Mouse (Mus musculus) kidney, postnatal 10 days (tissue): ENCODE results near the gene Ubd.
"Not testable (repeated sequence)": the region's sequence is repeated elsewhere in the genome, so short reads cannot be mapped to it uniquely, and the experiment has no call there.

Source experiments
- DNase-seq: peaks from one replicate; pipeline ENCODE4 v3.0.0; 2021; ENCODE audit warnings: mixed read lengths

Gene Ubd

DNA sequence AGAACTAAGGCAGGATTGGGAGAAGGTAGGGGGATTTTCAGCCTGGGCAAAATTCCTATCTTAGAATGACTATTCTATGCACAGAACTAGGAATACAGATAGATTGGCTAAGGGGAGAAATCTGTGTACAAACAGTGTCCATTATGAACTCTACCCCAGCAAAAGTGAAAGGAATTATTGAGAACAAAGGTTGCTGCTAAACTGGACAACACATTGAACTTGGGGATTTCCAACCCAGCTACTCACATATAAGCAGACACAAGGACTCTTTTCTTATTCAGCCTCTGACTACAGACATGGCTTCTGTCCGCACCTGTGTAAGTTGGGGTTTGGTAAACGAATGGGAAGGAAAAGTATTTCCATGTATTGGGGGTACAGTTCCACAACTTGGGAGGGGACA is at the start of gene Ubd:
TSS of gene Ubd (plus strand) at position 237 of the 400 bp plus-strand sequence.
- no peak for DNase-seq

DNA sequence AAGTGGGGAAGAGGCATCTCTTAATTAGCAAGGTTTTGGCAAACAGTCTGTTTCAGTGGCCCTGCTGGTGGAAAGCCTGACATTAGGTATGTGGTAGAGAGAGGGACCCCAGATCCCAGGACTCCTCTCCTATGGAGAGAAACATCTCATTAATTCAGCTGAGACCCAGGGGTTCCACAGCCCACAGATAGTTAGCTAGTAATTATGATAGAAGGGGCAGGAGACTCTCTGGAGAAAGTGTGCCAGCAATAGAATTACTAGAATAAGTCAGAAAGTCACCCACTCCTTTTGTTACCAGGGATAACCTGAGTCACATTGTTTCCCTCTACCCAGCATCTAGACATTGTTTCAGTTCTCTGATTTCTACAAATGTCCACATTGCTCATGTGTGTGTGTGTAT is 32.3 kb upstream of the Ubd start, which contains the start of gene Olfr93:
TSS of gene Olfr93 (minus strand) at position 101 of the 400 bp plus-strand sequence.
- DNase-seq, result no peak

DNA sequence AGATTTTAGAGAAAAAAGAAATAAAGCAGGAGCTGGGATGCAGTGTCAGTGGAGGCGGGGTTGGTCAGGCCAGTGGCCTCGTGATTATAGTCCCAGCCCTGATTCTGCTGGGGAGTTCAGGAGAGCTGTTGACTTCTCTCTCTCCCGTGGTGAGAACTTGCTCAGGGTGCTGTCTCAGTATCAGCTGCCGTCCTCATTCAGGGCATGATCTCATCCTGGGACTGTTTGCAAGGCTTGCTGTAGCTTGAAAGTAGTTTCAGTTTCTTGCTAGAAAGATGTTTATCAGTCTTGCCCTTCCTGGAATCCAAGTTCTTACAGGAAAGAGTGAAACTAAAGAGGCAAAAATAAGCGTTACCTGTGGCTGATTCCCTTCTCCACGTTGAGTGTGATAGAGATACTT is 8.2 kb upstream of the Ubd start:
- DNase-seq, result no peak

DNA sequence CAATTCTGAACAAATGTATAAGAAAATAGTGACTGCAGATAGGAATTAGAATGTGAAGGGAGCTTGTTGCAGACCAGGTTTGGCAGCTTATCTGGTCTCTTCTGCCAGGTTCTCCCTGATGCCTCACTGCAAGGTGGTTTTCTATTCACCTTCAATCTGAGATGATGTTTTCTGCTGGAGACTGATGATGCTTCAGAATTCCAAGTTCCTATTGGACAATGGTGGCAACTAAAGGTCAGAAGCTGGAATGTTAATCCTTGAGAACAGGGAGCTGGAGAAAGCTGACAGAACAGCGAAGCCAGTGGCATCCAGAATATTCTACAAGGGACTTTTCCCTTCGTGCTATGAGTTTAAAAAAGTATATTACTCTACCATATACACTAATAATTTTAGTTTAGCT is 3.0 kb upstream of the Ubd start:
- DNase-seq, result peak; percentile 56

- DNase-seq, result no peak
These were observed 660 bp upstream of the Ubd start for GRCm38 (mm10) chr17:37193032-37193431.

GRCm38 (mm10) chr17:37194782-37195181 is 1.1 kb downstream of the Ubd start:
- no peak for DNase-seq

DNA sequence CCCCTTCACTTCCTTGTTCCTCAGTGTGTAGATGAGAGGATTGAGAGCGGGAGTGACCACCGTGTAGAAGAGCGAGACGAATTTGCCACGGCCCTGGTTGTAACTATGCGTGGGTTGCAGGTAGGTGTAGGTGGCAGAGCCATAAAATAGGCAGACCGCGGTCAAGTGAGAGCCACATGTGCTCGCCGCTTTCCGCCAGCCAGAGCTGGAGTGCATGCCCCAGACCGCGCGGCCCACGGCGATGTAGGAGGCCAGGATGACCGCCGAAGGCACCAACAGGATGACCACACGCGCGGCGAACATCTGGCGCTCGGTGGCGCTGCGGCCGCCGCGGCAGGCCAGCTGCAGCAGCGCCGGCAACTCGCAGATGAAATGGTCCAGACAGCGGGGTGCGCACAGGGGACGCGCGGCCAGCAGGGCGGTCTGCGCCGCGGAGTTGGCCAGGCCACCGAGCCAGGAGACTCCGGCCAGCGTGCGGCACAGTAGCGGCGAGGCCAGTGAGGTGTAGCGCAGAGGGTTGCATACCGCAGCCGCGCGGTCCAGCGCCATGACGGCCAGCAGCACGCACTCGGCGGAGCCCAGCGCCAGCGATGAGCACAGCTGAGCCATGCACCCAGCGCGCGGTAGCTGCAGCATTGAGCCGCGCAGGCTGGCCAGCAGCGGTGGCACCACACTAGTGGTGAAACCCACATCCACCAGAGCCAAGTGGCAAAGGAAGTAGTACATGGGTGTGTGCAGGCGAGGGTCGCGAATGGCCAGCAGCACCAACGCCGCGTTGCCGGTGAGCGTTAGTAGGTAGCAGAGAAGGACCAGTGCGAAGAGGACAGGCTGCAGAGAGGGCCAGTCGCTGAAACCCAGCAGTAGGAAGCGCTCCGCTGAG is 3.4 kb downstream of the Ubd start:
- DNase-seq, result peak; percentile 25

DNA sequence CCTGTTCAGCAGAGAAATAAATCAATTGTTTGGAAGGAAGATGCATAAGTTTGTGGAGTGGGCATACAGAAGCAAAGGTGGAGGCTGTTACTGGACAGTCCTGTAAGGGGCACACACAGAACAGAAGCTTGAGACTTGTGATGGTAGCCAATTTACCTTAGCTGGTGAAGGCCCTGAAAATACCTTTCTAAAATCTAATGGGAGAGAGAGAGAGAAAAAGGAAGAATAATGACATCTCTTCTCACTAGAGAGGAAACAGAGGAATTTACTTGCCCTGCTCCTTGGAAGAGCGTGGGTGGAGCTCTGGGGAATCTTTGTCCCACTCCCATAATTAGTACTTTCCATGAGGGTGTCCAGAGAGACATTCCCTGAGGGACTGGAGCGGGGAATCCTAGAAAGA is 7.2 kb downstream of the Ubd start, which contains the start of gene Olfr94:
TSS of gene Olfr94 (minus strand) at position 101 of the 400 bp plus-strand sequence.
- DNase-seq, result no peak

GRCm38 (mm10) chr17:37203206-37203916 is 9.7 kb downstream of the Ubd start:
- DNase-seq, result peak; percentile 86

- DNase-seq, result no peak
These were observed 10.2 kb downstream of the Ubd start for GRCm38 (mm10) chr17:37203917-37204236.

DNA sequence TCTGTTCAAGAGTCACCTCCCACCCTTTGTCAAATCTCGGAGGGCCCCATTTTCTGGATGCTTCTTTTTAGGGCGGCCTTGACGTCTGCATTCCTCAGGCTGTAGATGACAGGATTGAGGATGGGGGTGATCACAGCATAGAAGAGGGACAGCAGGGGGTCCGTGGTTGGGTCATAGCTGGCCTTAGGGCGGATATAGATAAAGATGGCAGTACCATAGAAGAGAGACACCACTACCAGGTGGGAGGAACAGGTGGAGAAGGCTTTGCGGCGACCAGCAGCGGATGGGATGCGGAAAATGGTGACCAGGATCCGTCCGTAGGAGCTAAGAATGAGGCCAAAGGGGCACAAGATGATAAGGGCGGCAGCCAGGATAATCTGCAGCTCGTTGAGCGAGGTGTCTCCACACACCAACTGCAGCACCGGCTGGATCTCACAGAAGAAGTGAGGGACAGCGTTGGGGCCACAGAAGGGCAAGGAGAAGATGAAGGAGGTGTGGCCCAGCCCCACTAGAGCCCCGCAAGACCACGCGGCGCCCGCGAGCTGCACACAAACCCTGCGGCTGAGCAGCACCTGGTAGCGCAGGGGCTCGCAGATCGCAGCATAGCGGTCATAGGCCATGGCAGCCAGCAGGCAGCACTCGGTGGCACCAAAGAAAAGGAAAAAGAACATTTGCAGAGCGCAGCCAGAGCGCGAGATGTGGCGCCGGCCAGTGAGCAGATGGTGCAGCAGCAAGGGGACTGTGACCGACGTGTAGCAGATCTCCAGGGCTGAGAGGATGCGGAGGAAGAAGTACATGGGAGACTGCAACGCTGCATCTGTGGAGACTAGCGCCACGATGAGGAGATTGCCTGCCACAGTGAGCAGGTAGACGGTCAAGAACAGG is 17.4 kb downstream of the Ubd start:
- DNase-seq, result no peak

DNA sequence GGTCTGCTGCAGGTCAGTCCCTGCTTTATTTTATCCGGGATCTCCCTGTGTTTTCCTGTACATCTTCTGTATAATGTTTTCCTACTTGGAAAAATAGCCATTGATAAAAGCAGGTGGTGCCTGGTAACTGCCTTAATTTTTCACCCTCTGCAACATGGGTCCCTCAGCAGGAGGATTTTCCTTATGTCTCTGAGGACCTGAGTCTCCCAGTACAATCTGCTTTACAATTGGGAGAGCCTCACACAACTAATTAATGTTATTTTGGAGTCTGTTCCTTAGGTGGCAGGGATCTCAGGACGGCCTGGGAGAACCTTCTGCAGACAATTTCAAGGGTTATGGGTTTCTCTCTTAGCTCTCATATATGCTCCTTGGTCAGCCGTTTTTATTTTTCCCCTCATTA is 19.3 kb downstream of the Ubd start, which contains the start of gene Olfr95:
TSS of gene Olfr95 (minus strand) at position 101 of the 400 bp plus-strand sequence.
- no peak for DNase-seq

GRCm38 (mm10) chr17:37218486-37218885 is 24.8 kb downstream of the Ubd start:
- DNase-seq, result no peak

DNA sequence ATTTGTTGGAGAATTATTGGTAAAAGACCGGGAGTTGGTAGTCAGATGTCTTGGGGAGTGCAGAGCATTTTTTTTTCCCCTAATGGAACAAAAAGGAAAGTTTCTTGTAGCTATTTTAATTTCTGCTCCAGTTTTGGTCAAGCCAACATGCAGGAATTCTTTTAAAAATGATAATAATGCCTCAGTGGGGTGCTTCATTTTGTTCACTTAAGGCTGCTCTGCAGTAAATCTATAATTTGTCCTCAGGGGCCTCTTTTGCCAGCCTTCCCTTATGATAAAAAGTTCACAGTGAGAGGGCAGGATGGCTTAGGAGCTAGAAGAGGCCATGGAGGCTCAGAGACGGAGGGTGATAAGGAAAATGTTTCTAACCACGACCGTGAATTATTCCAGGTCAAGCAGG is 26.2 kb downstream of the Ubd start, which contains the start of gene Olfr96:
TSS of gene Olfr96 (plus strand) at position 301 of the 400 bp plus-strand sequence.
- no peak for DNase-seq

GRCm38 (mm10) chr17:37221879-37222278 is 28.2 kb downstream of the Ubd start:
- DNase-seq, result no peak

DNA sequence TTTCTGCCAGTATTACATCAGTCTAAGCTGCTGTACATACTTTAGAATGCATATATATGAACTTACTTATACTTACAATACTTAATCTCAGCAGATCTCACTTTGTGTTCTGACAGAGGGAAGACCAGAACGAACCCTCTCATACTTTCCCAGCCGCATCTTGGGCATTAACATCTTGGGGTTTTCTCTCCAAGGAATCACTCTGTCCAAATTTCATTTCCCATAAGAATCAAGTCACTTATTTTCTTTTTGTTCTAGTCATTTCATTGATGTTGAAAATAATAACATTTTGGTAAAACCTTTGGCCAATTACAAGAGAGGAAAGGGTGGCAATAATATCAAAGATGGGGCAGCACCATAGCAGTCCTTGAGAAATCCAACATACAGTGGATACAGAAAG is 43.5 kb downstream of the Ubd start, which contains the start of gene Olfr97:
TSS of gene Olfr97 (minus strand) at position 101 of the 400 bp plus-strand sequence.
- DNase-seq, result not testable (repeated sequence)

GRCm38 (mm10) chr17:37242198-37242597 is 48.5 kb downstream of the Ubd start:
- no peak for DNase-seq
